Mouse (Mus musculus): Measurements from ENCODE around the gene Mgat4d.
"Not testable (repeated sequence)": the region's sequence is repeated elsewhere in the genome, so short reads cannot be mapped to it uniquely, and the experiment has no call there.

Gene Mgat4d

DNA sequence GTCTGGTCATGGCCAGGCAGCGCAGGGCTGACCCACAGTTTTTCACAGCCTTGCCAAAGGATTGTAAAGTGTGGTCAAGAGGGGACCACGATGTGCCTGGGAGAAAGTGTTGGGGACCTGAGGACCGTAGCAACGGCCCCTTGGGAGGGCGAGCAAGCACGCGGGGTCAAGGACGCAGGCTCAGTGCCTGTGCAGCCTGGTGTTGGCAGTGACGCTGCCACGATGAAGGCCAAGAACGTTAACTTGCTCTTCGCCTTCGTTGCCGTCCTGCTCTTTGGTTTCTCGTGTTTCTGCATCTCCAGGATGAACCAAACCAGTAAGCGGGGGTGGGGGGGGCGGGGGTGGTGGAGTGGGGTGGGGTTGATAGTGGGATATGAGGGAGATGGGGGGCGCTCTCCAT lies at the start of gene Mgat4d:
TSS of gene Mgat4d (plus strand) at position 209 of the 400 bp plus-strand sequence.
- no peak for DNase-seq (ENCODE audit: extremely low spot score)

DNA sequence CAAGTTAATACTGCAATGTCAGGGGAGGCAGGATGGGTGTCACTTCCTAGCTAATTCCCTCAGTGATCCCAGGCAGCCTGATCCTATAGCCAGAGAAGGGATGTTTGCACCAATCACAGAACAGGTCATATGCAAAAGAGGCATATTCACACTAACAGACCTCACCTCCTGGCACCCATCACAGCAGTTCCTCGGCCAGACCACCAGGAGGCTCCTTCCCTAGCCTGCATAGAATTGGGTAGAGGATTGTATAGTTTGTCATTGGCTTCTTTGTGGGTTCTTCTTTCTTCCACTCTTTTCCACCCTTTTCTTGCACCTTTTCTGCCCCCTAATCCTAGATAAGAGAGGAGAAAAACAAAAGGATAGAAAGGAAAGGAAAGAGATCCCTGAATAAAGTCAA lies 48.1 kb upstream of the Mgat4d start:
- DNase-seq (ENCODE audit: extremely low spot score) = no peak

DNA sequence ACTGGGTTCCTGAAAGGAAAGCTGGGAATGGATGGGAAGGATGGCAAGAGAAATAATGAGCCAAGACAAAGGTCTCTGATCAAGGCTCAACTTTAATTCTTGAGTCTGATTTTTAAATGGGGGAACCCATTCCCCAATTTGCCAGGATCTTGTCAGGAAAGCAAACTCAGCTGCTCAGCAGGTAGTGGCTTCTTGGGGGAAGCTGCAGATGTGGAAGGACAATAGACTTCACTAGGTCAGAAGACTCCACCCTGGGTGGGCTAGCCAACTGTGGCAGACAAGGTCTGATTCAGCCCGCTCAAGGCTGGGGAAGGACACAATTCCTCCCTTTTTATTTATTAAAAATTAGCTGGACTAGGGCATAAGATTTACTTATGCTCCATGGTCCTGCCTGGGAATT lies 43.3 kb upstream of the Mgat4d start:
- no peak for DNase-seq (ENCODE audit: extremely low spot score)

DNA sequence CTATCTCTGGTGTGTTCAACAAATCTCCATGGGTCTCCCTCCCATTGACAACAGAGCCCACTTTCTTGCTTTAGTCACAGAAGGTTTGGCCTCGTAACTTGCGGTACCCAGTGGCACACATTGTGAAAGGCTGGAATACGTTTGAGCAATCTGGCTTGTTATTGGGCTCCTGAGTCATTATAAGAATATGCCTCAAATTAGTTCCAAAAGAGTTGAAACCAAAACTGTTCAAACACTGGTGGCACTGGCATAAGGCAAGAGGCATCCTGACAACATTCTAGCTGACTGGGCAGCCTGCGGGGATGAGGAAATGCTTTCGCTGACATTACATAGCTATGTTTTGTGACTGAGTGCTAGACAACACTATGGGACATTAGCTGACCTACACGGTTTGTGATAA lies 38.4 kb upstream of the Mgat4d start:
- no peak for DNase-seq (ENCODE audit: extremely low spot score)

- not testable (repeated sequence) for DNase-seq (ENCODE audit: extremely low spot score)
Measured at GRCm38 (mm10) chr8:83315084-83315483, 33.2 kb upstream of the Mgat4d start.

DNA sequence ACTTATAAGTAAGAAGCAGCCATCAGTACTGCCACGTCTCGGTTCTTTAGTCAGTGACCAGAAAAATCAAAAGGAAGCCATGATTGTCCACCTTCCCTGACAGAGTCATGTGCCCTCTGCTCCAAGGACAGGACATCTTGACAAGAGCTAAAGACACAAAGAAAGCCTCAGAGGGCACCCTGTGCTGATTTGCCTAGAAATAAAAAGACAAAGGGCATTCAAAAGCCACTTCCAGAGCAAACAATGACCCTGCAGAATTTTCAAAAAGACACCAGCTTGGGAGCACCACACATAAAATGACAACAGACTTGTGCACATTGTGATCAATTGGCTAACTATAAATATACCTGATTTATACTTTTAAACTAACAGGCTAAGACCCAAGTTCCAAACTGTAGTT lies 32.6 kb upstream of the Mgat4d start:
- no peak for DNase-seq (ENCODE audit: extremely low spot score)

- no peak for DNase-seq (ENCODE audit: extremely low spot score)
Measured at GRCm38 (mm10) chr8:83320543-83320942, 27.7 kb upstream of the Mgat4d start.

DNA sequence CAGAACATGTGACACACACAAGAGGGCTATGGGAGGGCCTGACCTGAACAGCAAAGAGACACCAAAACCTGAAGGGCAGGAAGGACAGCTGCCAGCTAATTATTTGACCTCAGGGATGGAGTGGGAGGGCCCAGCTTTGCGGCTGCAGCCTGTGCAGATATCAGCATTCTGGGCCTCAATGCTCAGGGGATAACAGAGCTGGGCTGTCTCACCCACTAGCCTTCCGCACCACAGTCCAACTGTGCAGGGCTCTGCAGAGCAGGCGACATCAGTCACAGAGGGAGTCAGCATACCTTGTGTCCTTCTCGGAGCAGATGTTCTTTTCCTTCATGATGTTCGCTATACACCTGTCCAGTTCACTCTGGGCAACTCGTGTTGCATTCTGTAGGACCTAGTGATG lies 25.9 kb upstream of the Mgat4d start:
- no peak for DNase-seq (ENCODE audit: extremely low spot score)

- no peak for DNase-seq (ENCODE audit: extremely low spot score)
Measured at GRCm38 (mm10) chr8:83323056-83323455, 25.2 kb upstream of the Mgat4d start.

GRCm38 (mm10) chr8:83327889-83328288 lies 20.4 kb upstream of the Mgat4d start:
- DNase-seq (ENCODE audit: extremely low spot score) = no peak

GRCm38 (mm10) chr8:83331567-83331898 lies 16.7 kb upstream of the Mgat4d start:
- no peak for DNase-seq (ENCODE audit: extremely low spot score)

- peak; percentile 93 for DNase-seq (ENCODE audit: extremely low spot score)
Measured at GRCm38 (mm10) chr8:83331899-83332697, 16.2 kb upstream of the Mgat4d start, which contains the start of gene Elmod2. Gene Elmod2, minus strand, starts transcription at chr8:83332486.

DNA sequence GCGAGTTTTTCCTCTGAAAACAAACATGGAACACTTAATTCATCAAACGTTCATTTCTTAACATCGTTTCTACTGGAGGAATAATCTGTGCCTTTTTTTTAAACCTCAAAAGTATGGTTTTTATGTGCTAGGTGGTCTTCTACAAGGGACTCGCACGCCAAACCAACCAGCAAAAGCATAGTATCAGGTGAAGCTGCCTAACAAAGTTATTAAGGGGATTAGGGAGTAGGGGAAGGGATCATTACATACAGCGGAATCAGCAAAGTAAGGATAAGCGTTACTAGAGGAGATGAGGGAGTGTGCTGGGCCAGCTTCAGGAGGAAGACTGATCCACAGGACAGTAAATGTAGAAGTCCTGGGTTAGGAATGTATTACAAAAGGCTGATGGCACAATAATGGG lies 15.4 kb upstream of the Mgat4d start:
- no peak for DNase-seq (ENCODE audit: extremely low spot score)

DNA sequence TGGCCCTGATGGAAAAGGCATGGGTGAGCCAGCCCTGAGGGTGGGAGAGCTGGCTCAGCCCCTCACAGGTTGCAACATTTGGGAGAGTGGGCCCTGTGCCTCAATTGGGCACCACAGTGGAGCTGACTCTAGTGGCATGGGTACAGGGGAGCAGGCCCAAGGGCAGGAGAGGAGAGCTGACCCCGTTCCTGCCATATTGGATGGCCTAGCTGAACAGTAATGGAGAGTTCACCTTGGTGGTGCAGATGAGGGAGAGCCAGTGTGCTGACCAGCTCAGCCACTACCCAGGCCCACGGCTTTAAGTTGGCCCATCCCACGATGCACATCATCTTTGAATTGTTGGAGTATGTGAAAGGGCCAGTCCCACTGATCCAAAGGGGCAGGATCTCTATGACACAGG lies 6.2 kb upstream of the Mgat4d start:
- DNase-seq (ENCODE audit: extremely low spot score) = no peak

DNA sequence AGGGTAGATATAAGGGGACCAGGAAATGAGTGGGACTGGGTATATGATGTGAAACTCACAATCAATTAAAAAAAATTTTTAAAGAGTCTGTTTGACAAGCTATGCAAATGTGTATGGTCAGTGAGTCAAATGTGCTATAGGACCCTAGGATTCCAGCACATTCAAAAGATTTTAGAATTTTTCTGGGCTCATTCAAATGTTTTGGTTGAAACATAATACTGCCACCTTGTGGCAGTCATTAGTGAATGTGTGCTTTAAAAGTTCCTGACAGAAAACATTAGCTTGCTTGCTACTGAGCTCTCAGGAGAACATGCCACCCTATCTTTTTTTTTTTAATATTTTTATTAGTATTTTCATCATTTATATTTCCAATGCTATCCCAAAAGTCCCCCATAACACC lies 5.6 kb upstream of the Mgat4d start:
- DNase-seq (ENCODE audit: extremely low spot score) = no peak

- DNase-seq (ENCODE audit: extremely low spot score) = no peak
Measured at GRCm38 (mm10) chr8:83351315-83351714, 3.0 kb downstream of the Mgat4d start.

GRCm38 (mm10) chr8:83363156-83363769 lies 15.0 kb downstream of the Mgat4d start:
- DNase-seq (ENCODE audit: extremely low spot score) = no peak

DNA sequence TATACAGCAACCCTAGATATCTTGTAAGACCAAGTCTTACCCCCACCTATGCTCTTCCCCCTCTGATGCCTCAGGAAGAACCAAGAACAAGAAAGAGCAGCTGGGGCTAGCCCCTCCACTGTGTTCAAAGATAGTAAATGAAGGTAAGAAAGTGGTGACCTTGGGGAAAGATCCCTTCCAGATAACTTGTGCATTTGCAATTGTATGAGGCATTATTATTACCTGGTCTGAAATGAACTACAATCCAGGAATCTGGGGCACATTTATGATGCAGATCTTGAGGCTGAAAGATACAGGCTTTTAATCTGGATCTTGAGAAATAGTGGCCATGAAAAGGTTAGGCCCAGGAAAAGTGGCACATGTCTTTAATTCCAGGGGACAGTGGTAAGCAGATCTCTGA lies 29.0 kb downstream of the Mgat4d start:
- DNase-seq (ENCODE audit: extremely low spot score) = no peak

DNA sequence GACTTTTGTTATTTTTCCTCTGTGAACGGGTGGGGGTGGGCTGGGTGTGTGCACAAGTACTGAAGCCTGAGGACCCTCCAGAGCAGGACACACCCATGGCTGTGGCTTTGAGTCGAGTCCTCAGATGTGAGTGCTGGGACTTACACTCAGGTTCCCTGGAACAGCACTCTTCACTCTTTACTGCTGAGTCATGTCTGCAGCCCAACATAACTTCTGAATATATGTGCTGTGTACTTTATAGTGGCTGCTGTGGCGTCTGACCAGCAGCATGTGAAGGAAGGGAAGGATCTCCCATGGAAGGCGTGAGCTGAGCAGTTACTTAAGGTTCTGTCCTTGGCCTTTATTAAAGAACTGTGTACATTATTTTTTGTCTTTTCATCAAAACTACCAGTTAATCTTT lies 31.9 kb downstream of the Mgat4d start:
- DNase-seq (ENCODE audit: extremely low spot score) = no peak

- DNase-seq (ENCODE audit: extremely low spot score) = no peak
Measured at GRCm38 (mm10) chr8:83381016-83381415, 32.7 kb downstream of the Mgat4d start.

DNA sequence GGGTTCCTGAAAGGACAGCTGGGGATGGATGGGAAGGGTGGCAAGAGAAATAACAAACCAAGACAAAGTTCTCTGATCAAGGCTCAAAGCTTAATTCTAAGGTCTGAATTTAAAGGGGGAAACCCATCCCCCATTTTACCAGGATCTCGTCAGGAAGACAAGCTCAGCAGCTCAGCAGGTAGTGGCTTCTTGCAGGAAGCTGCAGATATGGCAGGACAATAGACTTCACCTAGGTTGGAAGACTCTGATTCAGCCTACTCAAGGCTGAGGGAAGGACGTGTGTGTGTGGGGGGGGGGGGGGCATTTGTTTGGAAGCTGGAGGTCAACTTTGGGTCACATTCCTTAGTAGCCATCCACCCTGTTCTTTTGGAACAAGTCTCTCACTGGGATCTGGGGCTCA lies 34.6 kb downstream of the Mgat4d start:
- DNase-seq (ENCODE audit: extremely low spot score) = no peak

DNA sequence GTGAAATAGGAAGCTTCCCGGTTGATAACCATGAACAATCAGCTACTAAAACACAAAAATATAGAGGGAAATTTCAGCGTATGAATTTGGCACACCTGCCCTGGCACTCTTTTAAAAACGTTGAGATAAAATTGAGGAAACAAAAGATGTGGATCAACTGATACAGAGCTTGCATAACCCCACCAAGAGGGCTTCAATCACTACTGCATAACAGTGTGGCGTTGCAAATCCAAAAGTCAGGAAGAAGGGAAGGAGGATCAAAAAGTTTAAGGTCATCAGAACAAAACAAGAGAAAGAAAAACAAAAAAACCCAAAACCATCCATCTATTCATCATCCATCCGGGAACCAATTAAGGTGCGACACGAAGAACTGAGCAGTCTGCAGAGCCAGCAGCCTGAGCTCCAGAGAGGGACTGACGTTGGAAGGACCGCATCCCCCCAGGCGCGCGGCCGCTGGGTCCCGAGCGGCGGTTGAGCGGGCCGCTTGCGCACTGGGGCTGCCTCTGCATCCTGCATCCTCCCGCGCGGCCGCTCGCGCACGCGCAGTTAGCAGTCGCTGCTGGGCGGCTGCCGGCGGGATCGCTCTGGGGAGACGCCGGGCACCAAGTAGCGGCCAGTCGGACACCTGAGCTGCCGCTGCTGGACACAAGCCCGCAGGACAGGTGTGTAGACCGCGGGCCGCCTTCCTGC lies 41.2 kb downstream of the Mgat4d start, which contains the start of gene Clgn:
TSS of gene Clgn (plus strand) at position 552 of the 690 bp plus-strand sequence.
- peak; percentile 76 for DNase-seq (ENCODE audit: extremely low spot score)

Measured in embryo, embryonic 9.5 days (tissue).